Mouse (Mus musculus): ENCODE results near the gene Zfp366. TPM values are rescaled to one million over a fixed set of nuclear protein-coding genes. Genes with fewer than 3 reads are reported as not detected.

The Zfp366 gene
- polyA plus RNA-seq, 1 experiment: 0.82 TPM

DNA sequence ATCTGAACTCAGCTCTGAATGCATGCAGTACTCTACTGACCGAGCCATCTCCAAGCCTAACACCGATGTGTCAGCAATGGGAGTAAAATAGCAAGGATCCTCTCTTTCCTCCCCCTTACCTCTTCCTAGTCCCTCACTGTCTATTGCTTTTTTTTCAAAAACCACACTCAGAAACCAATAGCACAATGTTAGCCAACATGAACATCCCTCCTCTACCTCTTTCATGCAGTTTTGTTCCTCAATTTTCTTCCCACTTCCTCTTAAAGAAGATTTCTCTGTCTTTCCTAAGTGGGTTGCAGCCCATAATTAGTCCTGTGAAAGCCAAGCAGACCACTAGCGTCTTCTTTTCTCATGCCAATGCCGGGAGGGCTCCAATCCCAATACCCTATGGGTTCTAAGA, 102.6 kb downstream of the Zfp366 start:
- WGBS: 90% methylated on average over 4 of the region's 4 CpGs

DNA sequence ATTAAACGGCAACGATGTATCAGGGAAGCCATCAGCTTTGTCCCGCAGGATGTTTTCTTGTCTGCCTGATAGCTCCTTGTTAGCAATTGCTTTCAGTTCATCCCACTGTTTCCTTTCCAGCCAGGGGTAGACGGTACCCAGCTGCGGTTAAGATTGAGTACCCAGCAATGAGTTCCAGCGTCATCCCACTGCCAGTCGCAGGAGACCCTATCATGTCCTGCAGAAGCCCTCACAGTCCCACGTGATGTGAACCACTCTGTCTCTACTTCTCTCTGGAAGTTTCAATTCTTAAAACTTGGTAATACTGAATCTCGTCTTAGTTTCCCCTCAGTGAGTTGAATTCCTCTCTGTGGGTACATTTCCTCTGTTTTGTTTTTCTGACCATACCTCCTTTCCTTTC, 103.2 kb downstream of the Zfp366 start:
- no peak for DNase-seq (ENCODE audit: low read depth, low spot score)
- 75% methylated on average over 9 of the region's 9 CpGs for WGBS

More for the DNA sequence above, 102.6 kb downstream of the Zfp366 start:
- DNase-seq (ENCODE audit: low read depth, low spot score): no peak

DNA sequence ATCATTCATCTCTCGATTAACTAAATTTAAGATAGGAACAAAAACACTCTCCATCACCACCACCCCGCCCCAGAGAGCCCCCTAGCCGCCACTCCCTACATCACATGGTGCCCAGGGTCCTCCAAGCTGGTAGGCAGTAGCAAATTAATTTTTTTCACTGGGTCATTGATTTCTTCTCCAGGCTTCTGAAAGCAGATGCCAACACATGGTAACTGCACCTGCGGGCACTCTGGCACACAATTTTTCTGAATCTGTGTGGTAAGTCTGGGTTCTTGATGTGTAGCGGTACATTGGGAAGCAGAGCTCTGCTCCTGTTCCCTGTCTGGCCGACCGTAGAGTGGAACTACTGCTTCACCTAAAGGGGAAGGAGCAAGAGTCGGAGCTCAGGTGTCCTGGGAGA, 106.1 kb downstream of the Zfp366 start:
- WGBS: 90% methylated on average over 8 of the region's 8 CpGs
- no peak for DNase-seq (ENCODE audit: low read depth, low spot score)

DNA sequence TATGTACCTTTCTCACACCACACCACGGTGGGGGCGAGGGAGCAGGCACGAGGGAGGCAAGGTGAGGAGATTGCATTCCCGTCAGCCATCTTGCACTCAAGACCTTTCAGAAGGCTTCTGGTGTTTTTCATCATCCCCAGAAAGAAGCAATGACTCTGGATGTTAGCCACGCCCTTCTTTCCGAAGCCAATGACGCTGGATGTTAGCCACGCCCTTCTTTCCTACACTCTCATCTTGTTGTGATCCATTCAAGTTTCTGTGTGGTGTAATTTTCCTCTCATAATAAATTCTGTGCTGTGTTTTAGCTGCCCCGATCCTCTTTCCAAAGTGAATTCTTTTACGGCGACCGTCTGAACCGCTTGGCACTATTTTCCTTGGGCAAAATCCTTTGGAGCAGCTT, 109.6 kb downstream of the Zfp366 start:
- WGBS: 87% methylated on average over 13 of the region's 13 CpGs
- no peak for DNase-seq (ENCODE audit: low read depth, low spot score)

DNA sequence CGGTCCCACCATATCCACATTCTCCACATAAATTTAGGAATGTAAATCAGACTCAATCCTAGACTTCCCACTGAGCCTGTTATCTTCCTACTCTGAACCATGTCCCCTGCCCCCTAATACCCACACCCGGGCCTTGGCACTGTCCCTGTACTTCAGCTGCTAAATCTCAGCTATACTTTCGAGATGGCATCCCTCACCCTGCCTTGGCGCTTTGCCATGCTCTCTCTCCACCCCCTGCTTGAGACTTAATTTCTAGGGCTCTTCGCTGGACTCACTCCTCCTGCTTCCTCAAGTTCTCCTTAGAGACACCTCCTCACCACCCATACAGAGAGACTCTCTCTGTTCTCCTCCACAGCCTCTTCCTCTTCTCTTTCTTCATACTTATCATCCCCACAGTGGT, 115.3 kb downstream of the Zfp366 start:
- no peak for DNase-seq (ENCODE audit: low read depth, low spot score)
- 71% methylated on average over 5 of the region's 5 CpGs for WGBS

Other genes with a start within 250 kb of the Zfp366 start
- not detected in 2 replicates for gene 1700024P04Rik, start 200.3 kb upstream of the Zfp366 start, polyA plus RNA-seq (2012; rRNA removed)
- gene Ptcd2, start 159.9 kb downstream of the Zfp366 start, polyA plus RNA-seq (2012; rRNA removed): 19.0 and 20.8 TPM in 2 replicates
- 18.2 and 21.7 TPM in 2 replicates for gene Mrps27, start 160.0 kb downstream of the Zfp366 start, polyA plus RNA-seq (2012; rRNA removed)